Mouse (Mus musculus): ENCODE data around the gene Glce.
A peak's percentile ranks its signal among the peaks of the same experiment; 100 is the strongest.

DNA sequence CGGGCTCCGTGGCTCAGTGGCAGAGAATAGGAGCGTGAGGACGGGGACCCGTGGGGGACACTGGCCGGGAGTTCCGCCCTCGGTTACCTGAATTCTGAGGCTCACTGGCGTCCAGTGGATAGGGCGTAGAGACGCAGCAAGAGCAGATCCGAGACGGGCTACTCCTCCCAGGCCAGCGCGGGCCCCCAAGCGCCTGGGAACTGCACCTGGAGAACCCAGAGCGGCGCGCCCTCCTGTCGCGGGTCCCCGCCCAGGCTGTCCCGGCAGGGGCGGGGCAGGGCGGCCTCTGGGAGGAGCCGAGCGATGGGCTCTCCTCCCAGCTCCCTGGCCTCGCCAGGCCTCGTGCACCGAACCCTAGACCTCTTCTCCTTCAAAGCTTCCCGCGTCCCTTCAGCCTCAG lies 95.9 kb downstream of the Glce start, which contains the start of gene Paqr5:
- TF ChIP-seq POLR2A (IDR thresholded peaks at IDR 0.05; ENCODE audit: low read depth, low read length) (peak; percentile 14), CTCF (conservative IDR thresholded peaks at IDR 0.05; ENCODE audit: insufficient read depth, insufficient read length, low read depth, low read length) (no peak)
